Mouse (Mus musculus): ENCODE data around the gene Trim67. TPM values are rescaled to one million over a fixed set of nuclear protein-coding genes. Genes with fewer than 3 reads are reported as not detected.

Gene Trim67
- total RNA-seq, 1 experiment, result 0.40 TPM

- in situ Hi-C loops (cut with MboI; ENCODE audit: low sequenced_read_pairs in 2 of 2, unreplicated experiment in 2 of 2), result no loop called here
- no peak for TF ChIP-seq HCFC1 (IDR thresholded peaks at IDR 0.05; ENCODE audit: borderline replicate concordance, insufficient read depth, low read length)
- TF ChIP-seq ZC3H11A (IDR thresholded peaks at IDR 0.05; ENCODE audit: borderline replicate concordance, low read depth, low read length), result no peak
- TF ChIP-seq ZNF384 (IDR thresholded peaks at IDR 0.05; ENCODE audit: low read depth, low read length), result no peak
- Histone ChIP-seq H3K9me3 (ENCODE audit: control insufficient read depth, insufficient read depth, low read depth, low read length) (no peaks in the 10 kb centered on the region), H3K36me3 (ENCODE audit: control insufficient read depth, insufficient read depth, low read length, poor library complexity, severe bottlenecking) (peaks cover 39% of the 10 kb centered on the region), H3K4me3 (ENCODE audit: insufficient read depth in 1 of 2, low read depth in 1 of 2, low read length in 2 of 2, poor library complexity in 1 of 2, severe bottlenecking in 1 of 2) (no peak overlapping the region), H3K4me1 (ENCODE audit: control insufficient read depth in 2 of 2, insufficient read depth in 2 of 2, low read length in 2 of 2, poor library complexity in 1 of 2) (peaks cover 3 to 10% of the 10 kb centered on the region in 2 experiments; a peak in 2 of 4 replicates), H3K27ac (ENCODE audit: insufficient read depth, low read depth, low read length, poor library complexity, severe bottlenecking) (no peak overlapping the region), H3K9ac (ENCODE audit: insufficient read depth, low read depth, low read length, poor library complexity, severe bottlenecking) (no peak overlapping the region)
- DNase-seq (ENCODE audit: low read depth, low spot score), result peak; percentile 40
Observed at GRCm38 (mm10) chr8:124872081-124872480, 79.2 kb downstream of the Trim67 start.

GRCm38 (mm10) chr8:124872690-124873089 is 79.8 kb downstream of the Trim67 start:
- Histone ChIP-seq H3K36me3 (ENCODE audit: control insufficient read depth, insufficient read depth, low read length, poor library complexity, severe bottlenecking) (peaks cover 43% of the 10 kb centered on the region), H3K27ac (ENCODE audit: insufficient read depth, low read depth, low read length, poor library complexity, severe bottlenecking) (no peak overlapping the region), H3K4me3 (ENCODE audit: insufficient read depth in 1 of 2, low read depth in 1 of 2, low read length in 2 of 2, poor library complexity in 1 of 2, severe bottlenecking in 1 of 2) (no peak overlapping the region), H3K9me3 (ENCODE audit: control insufficient read depth, insufficient read depth, low read depth, low read length) (no peaks in the 10 kb centered on the region), H3K4me1 (ENCODE audit: control insufficient read depth in 2 of 2, insufficient read depth in 2 of 2, low read length in 2 of 2, poor library complexity in 1 of 2) (peaks cover 3 to 7% of the 10 kb centered on the region in 2 experiments; a peak in 2 of 4 replicates), H3K9ac (ENCODE audit: insufficient read depth, low read depth, low read length, poor library complexity, severe bottlenecking) (no peak overlapping the region)
- in situ Hi-C loops (cut with MboI; ENCODE audit: low sequenced_read_pairs in 2 of 2, unreplicated experiment in 2 of 2), result no loop called here
- no peak for TF ChIP-seq ZC3H11A (IDR thresholded peaks at IDR 0.05; ENCODE audit: borderline replicate concordance, low read depth, low read length)
- TF ChIP-seq HCFC1 (IDR thresholded peaks at IDR 0.05; ENCODE audit: borderline replicate concordance, insufficient read depth, low read length), result no peak
- no peak for TF ChIP-seq MAFK (IDR thresholded peaks at IDR 0.05; ENCODE audit: insufficient read depth, low read depth, low read length)
- no peak for TF ChIP-seq CHD2 (IDR thresholded peaks at IDR 0.05; ENCODE audit: low read depth, low read length)
- TF ChIP-seq ZNF384 (IDR thresholded peaks at IDR 0.05; ENCODE audit: low read depth, low read length), result no peak
- no peak for DNase-seq (ENCODE audit: low read depth, low spot score)

GRCm38 (mm10) chr8:124878141-124878540 is 85.2 kb downstream of the Trim67 start:
- Histone ChIP-seq H3K36me3 (ENCODE audit: control insufficient read depth, insufficient read depth, low read length, poor library complexity, severe bottlenecking) (peaks cover 71% of the 10 kb centered on the region), H3K9me3 (ENCODE audit: control insufficient read depth, insufficient read depth, low read depth, low read length) (no peaks in the 10 kb centered on the region), H3K9ac (ENCODE audit: insufficient read depth, low read depth, low read length, poor library complexity, severe bottlenecking) (no peak overlapping the region), H3K4me1 (ENCODE audit: control insufficient read depth in 2 of 2, insufficient read depth in 2 of 2, low read length in 2 of 2, poor library complexity in 1 of 2) (no peaks in the 10 kb centered on the region; a peak in 1 of 4 replicates), H3K27ac (ENCODE audit: insufficient read depth, low read depth, low read length, poor library complexity, severe bottlenecking) (no peak overlapping the region), H3K4me3 (ENCODE audit: insufficient read depth in 1 of 2, low read depth in 1 of 2, low read length in 2 of 2, poor library complexity in 1 of 2, severe bottlenecking in 1 of 2) (no peak overlapping the region)
- DNase-seq (ENCODE audit: low read depth, low spot score), result no peak
- in situ Hi-C loops (cut with MboI; ENCODE audit: low sequenced_read_pairs in 2 of 2, unreplicated experiment in 2 of 2), result no loop called here
- no peak for TF ChIP-seq ZNF384 (IDR thresholded peaks at IDR 0.05; ENCODE audit: low read depth, low read length)
- TF ChIP-seq MAFK (IDR thresholded peaks at IDR 0.05; ENCODE audit: insufficient read depth, low read depth, low read length), result no peak
- no peak for TF ChIP-seq CHD2 (IDR thresholded peaks at IDR 0.05; ENCODE audit: low read depth, low read length)

GRCm38 (mm10) chr8:124878946-124879526 is 86.1 kb downstream of the Trim67 start:
- in situ Hi-C loops (cut with MboI; ENCODE audit: low sequenced_read_pairs in 2 of 2, unreplicated experiment in 2 of 2), result no loop called here
- no peak for DNase-seq (ENCODE audit: low read depth, low spot score)
- H3K9ac ChIP-seq (ENCODE audit: insufficient read depth, low read depth, low read length, poor library complexity, severe bottlenecking), result no peak overlapping the region
- H3K27ac ChIP-seq (ENCODE audit: insufficient read depth, low read depth, low read length, poor library complexity, severe bottlenecking), result no peak overlapping the region
- TF ChIP-seq HCFC1 (IDR thresholded peaks at IDR 0.05; ENCODE audit: borderline replicate concordance, insufficient read depth, low read length), result no peak
- no peak for TF ChIP-seq MAFK (IDR thresholded peaks at IDR 0.05; ENCODE audit: insufficient read depth, low read depth, low read length)
- TF ChIP-seq ZNF384 (IDR thresholded peaks at IDR 0.05; ENCODE audit: low read depth, low read length), result no peak
- TF ChIP-seq ZC3H11A (IDR thresholded peaks at IDR 0.05; ENCODE audit: borderline replicate concordance, low read depth, low read length), result no peak
- no peak for TF ChIP-seq CHD2 (IDR thresholded peaks at IDR 0.05; ENCODE audit: low read depth, low read length)
- H3K4me3 ChIP-seq (ENCODE audit: insufficient read depth in 1 of 2, low read depth in 1 of 2, low read length in 2 of 2, poor library complexity in 1 of 2, severe bottlenecking in 1 of 2), result no peak overlapping the region
- no peaks in the 10 kb centered on the region for H3K4me1 ChIP-seq (ENCODE audit: control insufficient read depth in 2 of 2, insufficient read depth in 2 of 2, low read length in 2 of 2, poor library complexity in 1 of 2)
- H3K36me3 ChIP-seq (ENCODE audit: control insufficient read depth, insufficient read depth, low read length, poor library complexity, severe bottlenecking), result peaks cover 74% of the 10 kb centered on the region
- H3K9me3 ChIP-seq (ENCODE audit: control insufficient read depth, insufficient read depth, low read depth, low read length), result no peaks in the 10 kb centered on the region

Other genes with a start within 250 kb of the Trim67 start
- gene Agt, start 223.4 kb upstream of the Trim67 start, total RNA-seq (2012; rRNA removed), result 0.16 TPM in 1 of 2 replicates, not detected in the other
- not detected in 2 replicates for gene Capn9, start 217.0 kb upstream of the Trim67 start, total RNA-seq (2012; rRNA removed)
- 7.5 and 8.1 TPM in 2 replicates for gene 2310022B05Rik, start 129.7 kb upstream of the Trim67 start, total RNA-seq (2012; rRNA removed)
- gene Ttc13, start 71.1 kb upstream of the Trim67 start, total RNA-seq (2012; rRNA removed), result 74.8 and 108 TPM in 2 replicates
- 25.1 and 28.3 TPM in 2 replicates for gene Arv1, start 71.0 kb upstream of the Trim67 start, total RNA-seq (2012; rRNA removed)
- 1.6 and 2.9 TPM in 2 replicates for gene Fam89a, start 41.3 kb upstream of the Trim67 start, total RNA-seq (2012; rRNA removed)
- 102 and 136 TPM in 2 replicates for gene Gnpat, start 69.9 kb downstream of the Trim67 start, total RNA-seq (2012; rRNA removed)
- gene 2810004N23Rik, start 70.0 kb downstream of the Trim67 start, total RNA-seq (2012; rRNA removed), result 71.5 and 83.6 TPM in 2 replicates
- gene Exoc8, start 104.6 kb downstream of the Trim67 start, total RNA-seq (2012; rRNA removed), result 12.8 and 16.8 TPM in 2 replicates
- gene Sprtn, start 104.8 kb downstream of the Trim67 start, total RNA-seq (2012; rRNA removed), result 10.7 and 16.8 TPM in 2 replicates
- gene Egln1, start 156.2 kb downstream of the Trim67 start, total RNA-seq (2012; rRNA removed), result 13.1 and 15.8 TPM in 2 replicates
- gene Tsnax, start 219.9 kb downstream of the Trim67 start, total RNA-seq (2012; rRNA removed), result 32.2 and 46.9 TPM in 2 replicates

Data from ES-E14 (cell line).